Mouse (Mus musculus) liver, embryonic 12.5 days (tissue): Measurements from ENCODE around the gene Gm28372. TPM values are rescaled to one million over a fixed set of nuclear protein-coding genes. Genes with fewer than 3 reads are reported as not detected.

Source experiments
- ATAC-seq: fragments of 200-750 bp; cut with Nextera tagmentation; 2 replicates; pipeline ENCODE4 v1.8.0; 2017; ENCODE audit warnings: moderate number of reproducible peaks, mild to moderate bottlenecking, moderate library complexity
- H3K27ac ChIP-seq: fragments of 300-500 bp; sonication (generic); 2 replicates; pipeline ENCODE4 v1.5.1; 2016; ENCODE audit warnings: mild to moderate bottlenecking
- H3K27me3 ChIP-seq: fragments of 300-500 bp; sonication (generic); replicated peaks from 2 replicates; pipeline ENCODE4 v1.6.1; 2016; ENCODE audit warnings: mild to moderate bottlenecking, moderate library complexity
- H3K36me3 ChIP-seq: fragments of 300-500 bp; sonication (generic); 2 replicates; pipeline ENCODE4 v1.6.1; 2016; ENCODE audit warnings: mild to moderate bottlenecking, moderate library complexity
- H3K4me1 ChIP-seq: fragments of 300-500 bp; sonication (generic); 2 replicates; pipeline ENCODE4 v1.6.1; 2016
- H3K4me2 ChIP-seq: fragments of 300-500 bp; sonication (generic); 2 replicates; pipeline ENCODE4 v1.6.1; 2016; ENCODE audit warnings: mild to moderate bottlenecking, moderate library complexity
- H3K4me3 ChIP-seq: fragments of 300-500 bp; sonication (generic); 2 replicates; pipeline ENCODE4 v1.5.1; 2016; ENCODE audit warnings: mild to moderate bottlenecking, moderate library complexity
- H3K9ac ChIP-seq: fragments of 300-500 bp; sonication (generic); 2 replicates; pipeline ENCODE4 v1.6.1; 2016; ENCODE audit warnings: mild to moderate bottlenecking, moderate library complexity
- H3K9me3 ChIP-seq: fragments of 300-500 bp; sonication (generic); replicated peaks from 2 replicates; pipeline ENCODE4 v1.6.1; 2016; ENCODE audit warnings: mild to moderate bottlenecking, moderate library complexity
- WGBS: fragments of 180-500 bp; shearing (Covaris S2); methylation state at CpG from one replicate; pipeline ENCODE4 v1.1.7; 2016; ENCODE audit not compliant: insufficient replicate concordance; 5-methylcytosine and 5-hydroxymethylcytosine counted together
- polyA plus RNA-seq: library from polyadenylated mRNA; unstranded; fragments of >200 nt; fragmentation: Nextera tagmentation; extraction: Ambion mirVana; gene quantifications from 2 replicates; pipeline ENCODE4 v1.2.1, GENCODE M21; 2016

The Gm28372 gene
- polyA plus RNA-seq, 1 experiment from 2014 or later = not detected

- no peak overlapping the region for H3K4me2 ChIP-seq
- no peaks in the 10 kb centered on the region for H3K27me3 ChIP-seq
- no peak overlapping the region for H3K4me3 ChIP-seq
- peaks cover 79% of the 10 kb centered on the region for H3K36me3 ChIP-seq
- peaks cover 36% of the 10 kb centered on the region for H3K4me1 ChIP-seq
- H3K27ac ChIP-seq = no peak overlapping the region
- H3K9ac ChIP-seq = peak overlapping the region; percentile 7; the same call in 1 of the 2 replicates
- peak; percentile 54 for ATAC-seq
- H3K9me3 ChIP-seq = no peaks in the 10 kb centered on the region
- 73% methylated on average over 4 of the region's 4 CpGs for WGBS
Measured at GRCm38 (mm10) chr2:130439840-130440480, 34.9 kb downstream of the Gm28372 start.

DNA sequence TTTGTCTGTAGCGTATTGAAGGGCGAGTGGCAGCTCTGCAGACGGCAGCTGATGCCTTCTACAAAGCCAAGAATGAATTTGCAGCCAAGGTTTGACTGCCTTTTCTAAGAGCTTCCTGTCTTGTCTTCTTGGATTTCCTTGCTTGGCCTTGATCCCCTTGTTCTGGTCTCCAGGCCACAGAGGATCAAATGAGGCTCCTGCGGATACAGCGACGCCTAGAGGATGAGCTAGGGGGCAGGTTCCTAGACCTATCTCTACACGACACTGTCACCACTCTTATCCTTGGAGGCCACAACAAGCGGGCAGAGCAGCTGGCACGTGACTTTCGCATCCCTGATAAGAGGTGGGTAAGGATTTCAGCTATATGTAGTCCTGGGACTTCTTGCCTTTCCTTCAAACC, 37.1 kb downstream of the Gm28372 start:
- Histone ChIP-seq H3K4me2 (no peak overlapping the region; the same call in 1 of the 2 replicates), H3K4me1 (peaks cover 36% of the 10 kb centered on the region), H3K36me3 (peaks cover 74% of the 10 kb centered on the region), H3K9ac (no peak overlapping the region), H3K4me3 (no peak overlapping the region), H3K27ac (0 out of 2 replicates have a peak overlapping the region, but pooled peaks have one; percentile 4), H3K9me3 (no peaks in the 10 kb centered on the region), H3K27me3 (no peaks in the 10 kb centered on the region)
- peak; percentile 80 for ATAC-seq
- WGBS = 63% methylated on average over 10 of the region's 10 CpGs

GRCm38 (mm10) chr2:130448449-130448848, 43.4 kb downstream of the Gm28372 start:
- Histone ChIP-seq H3K4me1 (peaks cover 39% of the 10 kb centered on the region), H3K4me2 (no peak overlapping the region), H3K9me3 (no peaks in the 10 kb centered on the region), H3K4me3 (no peak overlapping the region), H3K27me3 (0 out of 2 replicates have a peak, but pooled peaks cover 7% of the 10 kb centered on the region), H3K27ac (no peak overlapping the region), H3K36me3 (peaks cover 11% of the 10 kb centered on the region), H3K9ac (no peak overlapping the region)
- no peak for ATAC-seq

DNA sequence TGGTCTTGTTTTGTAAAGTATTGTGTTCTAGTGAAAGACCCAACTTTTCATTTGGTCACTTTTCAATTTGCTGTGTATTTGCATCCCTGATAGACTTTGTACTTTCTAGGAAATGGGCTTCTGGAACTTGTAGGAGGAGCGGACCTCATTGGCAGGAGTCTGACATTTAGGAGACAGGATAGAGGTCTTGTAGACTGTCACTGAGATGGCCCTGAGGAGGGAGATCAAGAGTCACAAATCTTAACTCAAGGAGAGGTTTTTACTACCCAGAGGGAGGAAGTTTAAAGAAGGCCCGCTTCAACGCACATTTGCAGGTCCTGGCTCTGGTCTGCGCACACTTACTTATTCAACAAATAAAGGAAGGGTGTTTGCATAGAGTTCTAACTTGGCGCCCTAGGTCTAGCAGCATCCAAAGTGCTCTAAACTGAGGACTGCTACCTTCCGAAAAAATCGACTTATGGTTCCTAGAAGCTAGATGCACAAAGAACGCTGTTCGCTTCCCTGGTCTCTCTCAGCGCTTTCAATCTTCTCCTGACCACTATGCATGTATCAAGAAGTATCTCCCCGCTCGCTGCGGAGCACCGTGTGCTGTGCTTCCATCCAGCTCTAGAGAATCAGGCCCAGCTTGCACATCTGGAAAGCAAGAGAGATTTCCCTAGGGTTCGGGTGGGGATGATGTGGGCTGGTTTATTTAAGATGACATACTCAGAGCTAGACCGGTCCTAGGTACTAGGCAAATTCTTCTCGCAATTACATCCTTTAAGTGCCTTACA, 44.2 kb downstream of the Gm28372 start:
- H3K27me3 ChIP-seq = 0 out of 2 replicates have a peak, but pooled peaks cover 7% of the 10 kb centered on the region
- H3K9ac ChIP-seq = peak overlapping the region; percentile 90
- no peak for ATAC-seq

DNA sequence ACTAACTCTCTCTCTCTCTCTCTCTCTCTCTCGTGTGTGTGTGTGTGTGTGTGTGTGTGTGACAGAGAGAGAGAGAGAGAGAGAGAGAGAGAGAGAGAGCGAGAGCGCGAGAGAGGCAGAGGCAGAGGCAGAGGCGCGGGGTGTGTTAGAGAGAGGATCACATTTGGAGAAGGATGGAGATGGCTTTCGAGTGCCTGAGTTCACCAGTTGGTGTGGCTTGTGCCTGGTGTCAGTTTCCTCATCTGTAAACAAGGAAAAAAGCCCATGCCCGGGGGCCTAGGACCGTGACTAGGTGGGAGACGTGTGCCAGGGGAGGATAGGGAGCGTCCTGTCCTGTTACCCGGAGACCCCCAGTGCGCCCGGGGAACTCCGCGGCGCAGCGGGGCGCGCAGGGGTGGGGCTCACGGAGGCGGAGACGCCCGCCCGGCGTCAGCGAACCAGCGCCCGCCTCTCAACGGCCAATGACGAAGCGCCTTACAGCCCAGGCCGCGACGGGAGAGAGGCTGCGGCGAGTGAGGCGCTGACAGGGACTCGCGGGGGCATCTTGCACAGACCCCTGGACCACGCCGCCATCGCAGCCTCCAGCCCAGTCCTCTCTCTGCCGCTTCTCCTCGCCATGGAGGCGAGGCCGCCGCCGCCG, 44.9 kb downstream of the Gm28372 start, which contains the start of gene Ptpra:
Gene Ptpra (plus strand): TSS at position 485 of the 640 bp plus-strand sequence.
- Histone ChIP-seq H3K4me3 (peak within 1 kb of the TSS; percentile 85), H3K4me2 (peak within 1 kb of the TSS; percentile 95), H3K27me3 (0 out of 2 replicates have a peak, but pooled peaks cover 7% of the 10 kb centered on the region), H3K9ac (peak within 1 kb of the TSS; percentile 90), H3K4me1 (peaks cover 51% of the 10 kb centered on the region), H3K27ac (peak within 1 kb of the TSS; percentile 87), H3K36me3 (no peaks in the 10 kb centered on the region), H3K9me3 (no peaks in the 10 kb centered on the region)
- under 1% methylated on average over 43 of the region's 50 CpGs for WGBS
- ATAC-seq = peak; percentile 98

More for the DNA sequence above, 44.2 kb downstream of the Gm28372 start:
- Histone ChIP-seq H3K4me2 (peak overlapping the region; percentile 95), H3K4me3 (peak overlapping the region; percentile 85), H3K27ac (no peak overlapping the region), H3K9me3 (no peaks in the 10 kb centered on the region), H3K4me1 (peaks cover 44% of the 10 kb centered on the region), H3K36me3 (peaks cover 4% of the 10 kb centered on the region)
- 7% methylated on average over 17 of the region's 17 CpGs for WGBS

- H3K9ac ChIP-seq = peak overlapping the region; percentile 90
- 0 out of 2 replicates have a peak, but pooled peaks cover 7% of the 10 kb centered on the region for H3K27me3 ChIP-seq
- peak overlapping the region; percentile 95 for H3K4me2 ChIP-seq
- H3K9me3 ChIP-seq = no peaks in the 10 kb centered on the region
- peak overlapping the region; percentile 85 for H3K4me3 ChIP-seq
- under 1% methylated on average over 46 of the region's 47 CpGs for WGBS
- H3K27ac ChIP-seq = peak overlapping the region; percentile 87
- peaks cover 54% of the 10 kb centered on the region for H3K4me1 ChIP-seq
- H3K36me3 ChIP-seq = no peaks in the 10 kb centered on the region
- peak; percentile 94 for ATAC-seq
Measured at GRCm38 (mm10) chr2:130450434-130450796, 45.4 kb downstream of the Gm28372 start.

DNA sequence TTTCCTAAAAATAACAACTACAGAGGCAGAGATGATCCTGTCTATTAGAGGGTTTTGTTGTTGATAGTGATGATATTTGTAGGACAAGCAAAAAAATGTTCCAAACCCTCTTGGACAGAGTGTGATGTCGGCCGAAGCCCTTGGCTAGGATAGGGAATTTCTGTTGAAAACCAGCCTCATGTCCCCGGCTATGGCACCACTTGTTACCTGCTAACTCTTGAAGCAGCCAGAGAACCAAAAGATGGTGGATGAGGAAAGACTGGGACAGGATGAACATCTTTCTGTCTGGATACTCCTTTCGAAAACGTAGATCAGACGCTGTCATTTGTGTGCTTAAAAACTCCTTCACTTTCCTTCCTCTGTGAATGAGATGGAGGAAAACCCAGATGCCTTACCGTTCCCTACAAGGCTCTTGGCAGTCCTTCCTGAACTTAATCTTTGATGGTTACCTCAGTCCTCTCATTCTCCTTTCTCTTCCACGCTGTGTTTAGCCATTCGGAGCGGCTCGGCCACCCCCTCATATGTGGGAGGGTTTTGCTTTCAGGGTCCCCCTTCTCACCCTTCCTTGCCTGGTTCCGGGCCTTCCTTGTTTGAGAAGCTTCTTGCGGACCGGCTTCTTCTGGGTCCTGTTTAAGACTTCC, 46.2 kb downstream of the Gm28372 start:
- no peaks in the 10 kb centered on the region for H3K36me3 ChIP-seq
- H3K9me3 ChIP-seq = no peaks in the 10 kb centered on the region
- peaks cover 54% of the 10 kb centered on the region for H3K4me1 ChIP-seq
- 70% methylated on average over 14 of the region's 14 CpGs for WGBS
- no peak for ATAC-seq
- H3K4me3 ChIP-seq = peak overlapping the region; percentile 85
- 0 out of 2 replicates have a peak, but pooled peaks cover 7% of the 10 kb centered on the region for H3K27me3 ChIP-seq
- peak overlapping the region; percentile 95 for H3K4me2 ChIP-seq
- peak overlapping the region; percentile 90 for H3K9ac ChIP-seq
- H3K27ac ChIP-seq = peak overlapping the region; percentile 87; the same call in 1 of the 2 replicates

DNA sequence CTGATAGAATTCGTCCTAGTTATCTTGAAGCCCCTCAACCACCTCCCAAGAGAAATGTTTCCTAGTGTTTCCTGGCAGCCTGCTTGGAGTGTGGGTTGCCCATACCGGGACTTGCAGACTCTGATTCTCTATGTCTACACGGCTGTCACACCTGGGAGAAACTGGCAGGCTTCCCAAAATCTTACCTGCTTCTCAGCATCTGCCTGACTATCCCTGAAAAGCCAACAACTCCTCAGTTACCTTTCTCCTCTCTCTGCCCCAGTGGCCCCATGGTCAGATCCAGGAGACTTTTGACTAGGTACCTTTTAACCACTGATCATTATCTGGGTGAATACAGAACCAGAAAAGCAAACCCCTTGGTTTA, 46.7 kb downstream of the Gm28372 start:
- H3K4me3 ChIP-seq = peak overlapping the region; percentile 85
- 0 out of 2 replicates have a peak overlapping the region, but pooled peaks have one; percentile 87 for H3K27ac ChIP-seq
- 56% methylated on average over 3 of the region's 3 CpGs for WGBS
- 0 out of 2 replicates have a peak, but pooled peaks cover 7% of the 10 kb centered on the region for H3K27me3 ChIP-seq
- no peaks in the 10 kb centered on the region for H3K9me3 ChIP-seq
- no peaks in the 10 kb centered on the region for H3K36me3 ChIP-seq
- no peak for ATAC-seq
- H3K4me1 ChIP-seq = peaks cover 54% of the 10 kb centered on the region
- H3K4me2 ChIP-seq = peak overlapping the region; percentile 95
- H3K9ac ChIP-seq = peak overlapping the region; percentile 90

- 52% methylated on average over 2 of the region's 2 CpGs for WGBS
- peak overlapping the region; percentile 95 for H3K4me2 ChIP-seq
- peaks cover 54% of the 10 kb centered on the region for H3K4me1 ChIP-seq
Measured at GRCm38 (mm10) chr2:130452266-130452665, 47.2 kb downstream of the Gm28372 start.

GRCm38 (mm10) chr2:130453421-130453820, 48.4 kb downstream of the Gm28372 start:
- ATAC-seq = no peak
- WGBS = 72% methylated on average over 6 of the region's 6 CpGs
- no peak overlapping the region for H3K27ac ChIP-seq
- H3K9me3 ChIP-seq = no peaks in the 10 kb centered on the region
- peaks cover 54% of the 10 kb centered on the region for H3K4me1 ChIP-seq
- H3K4me2 ChIP-seq = no peak overlapping the region
- H3K9ac ChIP-seq = 0 out of 2 replicates have a peak overlapping the region, but pooled peaks have one; percentile 4
- 0 out of 2 replicates have a peak, but pooled peaks cover 7% of the 10 kb centered on the region for H3K27me3 ChIP-seq
- H3K36me3 ChIP-seq = no peaks in the 10 kb centered on the region
- H3K4me3 ChIP-seq = no peak overlapping the region

More at GRCm38 (mm10) chr2:130452266-130452665, 47.2 kb downstream of the Gm28372 start:
- Histone ChIP-seq H3K36me3 (no peaks in the 10 kb centered on the region), H3K27ac (no peak overlapping the region), H3K9me3 (no peaks in the 10 kb centered on the region), H3K9ac (peak overlapping the region; percentile 90; the same call in 1 of the 2 replicates), H3K4me3 (no peak overlapping the region), H3K27me3 (0 out of 2 replicates have a peak, but pooled peaks cover 7% of the 10 kb centered on the region)
- no peak for ATAC-seq

- H3K36me3 ChIP-seq = no peaks in the 10 kb centered on the region
Measured at GRCm38 (mm10) chr2:130454748-130455370, 49.8 kb downstream of the Gm28372 start.

More at GRCm38 (mm10) chr2:130454748-130455370, 49.8 kb downstream of the Gm28372 start:
- Histone ChIP-seq H3K4me3 (no peak overlapping the region), H3K4me1 (peaks cover 43% of the 10 kb centered on the region), H3K9ac (no peak overlapping the region), H3K27ac (no peak overlapping the region), H3K4me2 (no peak overlapping the region), H3K9me3 (no peaks in the 10 kb centered on the region), H3K27me3 (no peaks in the 10 kb centered on the region)
- no peak for ATAC-seq
- 68% methylated on average over 6 of the region's 6 CpGs for WGBS
